Mouse (Mus musculus): ENCODE measurements around the gene Olfr1241.

Olfr1241 gene

GRCm38 (mm10) chr2:89487026-89487425 is at the start of gene Olfr1241:
Olfr1241 (minus strand) TSS chr2:89487126.
- in situ Hi-C loops (cut with MboI, MseI), result no loop called here

GRCm38 (mm10) chr2:89531387-89531786 is 44.5 kb upstream of the Olfr1241 start, which contains the start of gene Olfr1243:
Olfr1243 (minus strand) TSS chr2:89531487.
- in situ Hi-C loops (cut with MboI, MseI), result no loop called here

GRCm38 (mm10) chr2:89498235-89498634 is 11.3 kb upstream of the Olfr1241 start, which contains the start of gene Olfr1242:
Olfr1242 (minus strand) TSS chr2:89498335.
- in situ Hi-C loops (cut with MboI, MseI), result no loop called here

- in situ Hi-C loops (cut with MboI, MseI), result no loop called here
Observed at GRCm38 (mm10) chr2:89442900-89443299, 44.0 kb downstream of the Olfr1241 start, which contains the start of gene Olfr1240. Olfr1240 (minus strand) TSS chr2:89443000.
